Mouse (Mus musculus) myocyte (in vitro differentiated cells): Measurements from ENCODE around the gene Aff1.

Experiments used
- MAX ChIP-seq: IDR thresholded peaks from one replicate; pipeline ENCODE4 v1.6.1; 2011; ENCODE audit warnings: low read depth, mild to moderate bottlenecking, control low read depth
- MYOG ChIP-seq, 3 experiments: IDR thresholded peaks; one replicate each; pipeline ENCODE4 v1.6.1; 2011; ENCODE audit warnings: control low read depth in 2 of 3, low read depth in 2 of 3, mild to moderate bottlenecking in 2 of 3; ENCODE audit not compliant: insufficient read length in 2 of 3, control insufficient read depth in 1 of 3, insufficient read depth in 1 of 3
- POLR2A ChIP-seq: IDR thresholded peaks from one replicate; pipeline ENCODE4 v1.6.1; 2011; ENCODE audit warnings: low read depth, mild to moderate bottlenecking, control low read depth, moderate library complexity; ENCODE audit not compliant: insufficient read length
- POLR2AphosphoS2 ChIP-seq: IDR thresholded peaks from one replicate; pipeline ENCODE4 v1.6.1; 2011; ENCODE audit warnings: low read depth, control low read depth; ENCODE audit not compliant: insufficient read length

- no peak for TF ChIP-seq MAX
- TF ChIP-seq POLR2AphosphoS2 = peak; percentile 95
- TF ChIP-seq MYOG (IDR thresholded peaks at IDR 0.05; ENCODE audit: control insufficient read depth in 1 of 3, insufficient read depth in 1 of 3, insufficient read length in 2 of 3, low read depth in 2 of 3) = no peak
- TF ChIP-seq POLR2A = peak; percentile 95
Observed at GRCm38 (mm10) chr5:103691624-103692530, at the start of gene Aff1.
